Mouse (Mus musculus): ENCODE data around the gene Itpripl1.

DNA sequence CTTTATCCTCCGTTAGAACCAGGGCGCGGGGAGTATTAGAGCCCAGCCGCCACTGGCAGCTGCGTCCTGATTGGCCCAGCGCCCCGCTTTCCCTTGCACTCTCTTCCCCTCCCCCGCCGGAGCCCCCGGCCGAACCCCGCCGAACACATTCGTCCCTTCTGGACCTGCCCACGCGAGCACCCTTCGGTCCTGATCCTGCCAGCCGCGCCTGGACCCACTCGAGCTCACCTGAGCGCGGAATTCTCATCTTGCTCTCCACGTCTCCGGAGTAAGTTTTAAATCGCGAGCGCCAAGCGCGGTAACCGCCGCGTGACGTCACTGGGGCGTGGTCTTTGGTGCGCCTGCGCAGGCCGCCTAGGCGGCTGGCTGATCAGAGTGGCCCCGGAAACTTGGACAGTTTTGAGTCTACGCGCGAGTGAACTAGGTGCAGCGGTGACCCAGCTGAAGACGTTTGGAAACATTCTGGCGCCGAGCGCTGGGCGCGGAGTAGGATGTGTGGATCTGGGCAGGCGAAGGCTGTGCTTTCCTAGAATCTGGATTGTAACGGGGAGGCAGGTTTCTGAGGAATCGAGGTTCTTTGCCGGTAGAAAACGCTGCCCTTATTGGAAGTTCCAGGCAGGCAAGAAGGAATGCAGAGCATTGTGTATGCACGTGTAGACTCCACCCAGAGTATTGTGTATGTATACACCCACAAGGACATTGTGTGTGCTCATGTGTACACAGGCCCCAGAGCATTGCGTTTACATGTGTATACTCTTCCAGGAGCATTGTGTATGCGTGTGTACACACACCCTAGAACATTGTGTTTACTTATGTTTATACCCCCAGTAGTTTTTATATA lies 9.4 kb downstream of the Itpripl1 start, which contains the start of gene Ncaph:
- TF ChIP-seq CTCF (IDR thresholded peaks at IDR 0.05; ENCODE audit: low read depth) (no peak), EP300 (IDR thresholded peaks at IDR 0.05; ENCODE audit: low read depth) (no peak)

Data from liver, postnatal 0 days (tissue).